Mouse (Mus musculus) kidney, adult 2 months (tissue): ENCODE results near the gene Hmcn2. TPM values are rescaled to one million over a fixed set of nuclear protein-coding genes. Genes with fewer than 3 reads are reported as not detected.

Experiments
- DNase-seq: peaks from one replicate; pipeline ENCODE4 v3.0.0; 2021
- H3K27ac ChIP-seq: fragments of 200-500 bp; 2 replicates; pipeline ENCODE4 v1.5.1; 2012; ENCODE audit warnings: low read depth, low read length, control low read depth, inconsistent platforms; ENCODE audit not compliant: insufficient read depth
- H3K27me3 ChIP-seq: fragments of 200-500 bp; replicated peaks from 2 replicates; pipeline ENCODE4 v1.6.1; 2012; ENCODE audit warnings: mild to moderate bottlenecking, moderate library complexity, low read length, inconsistent platforms; ENCODE audit not compliant: control insufficient read depth, insufficient read depth
- H3K36me3 ChIP-seq: fragments of 200-500 bp; 2 replicates; pipeline ENCODE4 v1.6.1; 2012; ENCODE audit warnings: mild to moderate bottlenecking, moderate library complexity, low read length, inconsistent platforms; ENCODE audit not compliant: control insufficient read depth, insufficient read depth
- H3K4me1 ChIP-seq: fragments of 200-500 bp; 2 replicates; pipeline ENCODE4 v1.6.1; 2011; ENCODE audit warnings: low read length; ENCODE audit not compliant: control insufficient read depth, insufficient read depth
- H3K4me3 ChIP-seq: fragments of 200-500 bp; 2 replicates; pipeline ENCODE4 v1.5.1; 2011; ENCODE audit warnings: mild to moderate bottlenecking, low read depth, low read length, control low read depth; ENCODE audit not compliant: insufficient read depth
- CTCF ChIP-seq: fragments of 200-500 bp; conservative IDR thresholded peaks from 2 replicates; pipeline ENCODE4 v1.5.1; 2011; ENCODE audit warnings: low read depth, mild to moderate bottlenecking, control low read depth, low read length, moderate library complexity, mixed read lengths; ENCODE audit not compliant: insufficient read depth, insufficient read length
- POLR2A ChIP-seq: fragments of 200-500 bp; IDR thresholded peaks from one replicate; pipeline ENCODE4 v1.6.1; 2011; ENCODE audit warnings: low read depth, low read length, control low read depth
- whole genome bisulfite sequencing: fragments of 180-500 bp; shearing (Covaris S2); methylation state at CpG from one replicate; pipeline ENCODE4 v1.1.7; 2018; 5-methylcytosine and 5-hydroxymethylcytosine counted together
- polyA plus RNA-seq: library from polyadenylated mRNA; depleted of rRNA; stranded (reverse); fragments of >200 nt; gene quantifications from 2 replicates; pipeline ENCODE4 v1.2.3, GENCODE M21; 2012

Gene Hmcn2
- polyA plus RNA-seq, 1 experiment: 14.3 TPM

DNA sequence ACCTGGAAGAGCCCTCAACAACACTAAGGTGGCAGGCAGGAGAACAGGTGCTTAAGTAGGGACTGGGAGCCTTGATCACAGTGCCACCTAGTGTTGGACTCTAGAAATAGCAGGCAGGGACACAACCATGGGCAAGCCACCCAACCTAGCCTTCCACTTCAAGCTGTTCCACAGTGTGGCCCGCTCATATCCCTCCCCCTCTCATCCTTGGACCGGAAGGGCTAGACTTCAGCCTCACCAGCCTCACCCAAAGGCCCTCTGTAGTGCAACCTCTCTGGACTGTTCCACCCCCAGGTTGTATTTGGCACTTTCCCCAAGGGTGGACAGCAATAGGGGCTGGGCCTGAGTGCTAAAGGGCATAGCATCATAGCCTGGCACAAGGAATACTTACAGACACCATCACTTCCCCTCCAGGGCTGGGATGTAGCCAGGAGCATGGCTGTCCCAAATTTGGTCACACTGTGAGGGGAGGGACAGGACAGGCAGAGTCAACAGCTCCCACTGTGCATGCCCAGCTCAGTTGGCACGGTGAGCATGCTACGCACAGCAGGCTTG, 67.2 kb downstream of the Hmcn2 start:
- H3K27me3 ChIP-seq: no peaks in the 10 kb centered on the region
- whole genome bisulfite sequencing: 53% methylated on average over 4 of the region's 4 CpGs
- peak; percentile 55 for DNase-seq
- H3K27ac ChIP-seq: no peak overlapping the region
- no peak overlapping the region for H3K4me3 ChIP-seq
- H3K36me3 ChIP-seq: no peaks in the 10 kb centered on the region
- TF ChIP-seq POLR2A (no peak), CTCF (peak; percentile 90)
- no peaks in the 10 kb centered on the region for H3K4me1 ChIP-seq

- no peaks in the 10 kb centered on the region for H3K27me3 ChIP-seq
- no peaks in the 10 kb centered on the region for H3K4me1 ChIP-seq
- no peak overlapping the region for H3K27ac ChIP-seq
- TF ChIP-seq CTCF (peak; percentile 79), POLR2A (no peak)
- H3K36me3 ChIP-seq: no peaks in the 10 kb centered on the region
- peak; percentile 58 for DNase-seq
- H3K4me3 ChIP-seq: no peak overlapping the region
- WGBS: 15% methylated on average over 4 of the region's 4 CpGs
These were observed 68.7 kb downstream of the Hmcn2 start for GRCm38 (mm10) chr2:31382952-31383351.

DNA sequence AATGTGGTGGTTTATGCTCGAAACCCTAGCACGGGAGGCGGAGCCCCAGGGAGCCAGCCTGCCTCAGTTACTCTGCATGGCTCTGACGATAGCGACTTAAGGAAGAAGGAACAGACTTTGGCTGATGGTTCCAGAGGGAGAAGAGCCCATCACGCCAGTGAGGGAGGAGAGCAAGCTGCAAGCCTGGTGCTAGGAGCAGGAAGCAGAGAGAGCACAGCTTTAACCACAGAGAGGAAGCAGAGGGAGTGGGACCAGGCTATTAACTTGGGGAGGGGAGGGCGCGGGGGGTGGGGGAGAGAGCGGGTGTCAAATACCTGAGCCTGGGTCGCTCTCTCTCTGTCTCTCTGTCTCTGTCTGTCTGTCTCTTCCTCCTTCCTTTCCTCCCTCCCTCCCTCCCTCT, 102.8 kb downstream of the Hmcn2 start:
- H3K4me3 ChIP-seq: no peak overlapping the region
- H3K4me1 ChIP-seq: no peaks in the 10 kb centered on the region
- no peaks in the 10 kb centered on the region for H3K36me3 ChIP-seq
- no peak overlapping the region for H3K27ac ChIP-seq
- 54% methylated on average over 10 of the region's 10 CpGs for WGBS
- no peaks in the 10 kb centered on the region for H3K27me3 ChIP-seq
- TF ChIP-seq POLR2A (no peak), CTCF (no peak)
- no peak for DNase-seq

DNA sequence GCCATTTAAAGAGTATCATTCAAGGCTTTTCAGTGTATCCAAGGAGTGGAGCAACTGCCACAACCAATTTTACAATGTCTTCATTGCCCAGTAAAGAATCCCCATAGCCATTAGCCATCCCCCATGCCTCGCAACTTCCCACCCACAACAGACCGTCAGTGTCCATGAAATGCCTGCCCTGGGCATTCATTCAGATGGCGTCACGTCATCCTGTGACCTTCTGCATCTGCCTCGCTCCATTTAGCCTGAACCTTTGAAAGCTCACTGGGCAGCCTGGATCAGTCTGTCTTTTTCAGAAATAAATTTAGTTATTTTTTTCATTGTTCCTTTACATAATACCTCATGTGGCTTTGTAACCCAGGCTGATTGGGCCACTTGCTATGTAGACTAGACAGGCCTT, 103.8 kb downstream of the Hmcn2 start:
- no peak overlapping the region for H3K4me3 ChIP-seq
- no peaks in the 10 kb centered on the region for H3K4me1 ChIP-seq
- no peaks in the 10 kb centered on the region for H3K27me3 ChIP-seq
- WGBS: 78% methylated on average over 5 of the region's 5 CpGs
- DNase-seq: no peak
- no peaks in the 10 kb centered on the region for H3K36me3 ChIP-seq
- no peak overlapping the region for H3K27ac ChIP-seq
- TF ChIP-seq CTCF (no peak), POLR2A (no peak)

DNA sequence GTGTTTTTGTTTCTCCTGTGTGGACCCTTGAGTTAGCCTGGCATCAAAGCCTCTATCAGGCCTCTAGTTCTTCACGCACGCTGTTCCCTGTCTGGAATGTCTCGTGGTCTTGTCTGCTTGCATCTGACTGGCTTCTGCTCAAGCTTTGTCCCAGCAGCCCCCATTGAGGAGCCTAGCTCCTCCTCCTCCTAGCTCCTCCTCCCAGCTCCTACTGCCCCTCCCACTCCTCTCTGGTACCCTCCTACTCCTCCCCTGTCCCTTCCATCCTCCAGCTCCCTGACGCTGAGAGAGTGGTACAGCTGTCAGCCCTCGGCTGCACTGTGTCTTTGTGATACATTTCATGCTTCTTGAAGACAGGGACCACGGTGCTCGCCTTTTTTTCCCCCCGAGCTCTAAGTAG, 104.4 kb downstream of the Hmcn2 start:
- H3K27me3 ChIP-seq: no peaks in the 10 kb centered on the region
- H3K4me3 ChIP-seq: no peak overlapping the region
- no peaks in the 10 kb centered on the region for H3K4me1 ChIP-seq
- H3K36me3 ChIP-seq: no peaks in the 10 kb centered on the region
- no peak for DNase-seq
- no peak for TF ChIP-seq CTCF
- no peak for TF ChIP-seq POLR2A
- H3K27ac ChIP-seq: no peak overlapping the region
- 38% methylated on average over 8 of the region's 8 CpGs for WGBS

DNA sequence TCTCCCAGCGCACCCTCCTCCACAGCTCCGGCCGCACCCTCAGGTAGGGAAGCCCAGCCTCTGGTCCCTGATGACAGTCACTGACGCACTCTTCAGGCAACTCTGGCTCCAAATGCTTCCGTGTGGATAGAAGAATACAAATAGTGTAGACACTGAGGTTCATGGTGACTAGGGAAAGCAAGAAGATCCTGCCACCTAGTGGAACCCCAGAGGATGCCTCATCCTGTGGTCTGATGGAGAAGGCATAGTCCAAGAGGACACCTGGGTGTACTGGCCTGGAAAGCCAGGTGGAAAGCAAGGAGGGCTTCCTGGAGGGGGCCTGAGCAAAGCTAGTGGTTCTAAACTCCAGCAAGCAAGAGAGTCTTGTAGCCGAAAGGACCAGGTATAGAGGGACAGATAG, 106.7 kb downstream of the Hmcn2 start:
- WGBS: 83% methylated on average over 6 of the region's 6 CpGs

DNA sequence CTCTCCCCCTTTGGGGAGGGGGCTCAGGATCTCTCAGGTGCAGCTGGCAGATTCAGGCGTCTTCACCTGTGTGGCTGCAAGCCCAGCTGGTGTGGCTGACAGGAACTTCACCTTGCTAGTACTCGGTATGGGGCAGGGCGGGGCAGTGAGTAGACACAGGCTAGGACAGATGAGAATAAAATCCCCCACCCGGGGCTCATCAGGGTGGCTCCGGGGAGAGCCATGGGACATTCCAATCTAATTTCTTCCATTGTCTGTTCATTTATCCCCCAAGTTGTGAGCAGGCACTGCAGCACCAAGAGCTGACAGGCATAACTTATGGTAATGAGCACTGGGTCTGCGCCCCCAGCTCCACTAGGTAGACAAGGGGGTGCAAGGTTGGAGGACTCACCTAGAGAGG, 108.4 kb downstream of the Hmcn2 start:
- 73% methylated on average over 6 of the region's 6 CpGs for WGBS
- Histone ChIP-seq H3K4me3 (no peak overlapping the region), H3K36me3 (no peaks in the 10 kb centered on the region), H3K27ac (no peak overlapping the region), H3K27me3 (no peaks in the 10 kb centered on the region), H3K4me1 (no peaks in the 10 kb centered on the region)
- TF ChIP-seq CTCF (no peak), POLR2A (no peak)
- no peak for DNase-seq

More for the DNA sequence above, 106.7 kb downstream of the Hmcn2 start:
- DNase-seq: peak; percentile 36
- Histone ChIP-seq H3K27ac (no peak overlapping the region), H3K36me3 (no peaks in the 10 kb centered on the region), H3K27me3 (no peaks in the 10 kb centered on the region), H3K4me1 (no peaks in the 10 kb centered on the region), H3K4me3 (no peak overlapping the region)
- TF ChIP-seq CTCF (peak; percentile 50), POLR2A (no peak)

DNA sequence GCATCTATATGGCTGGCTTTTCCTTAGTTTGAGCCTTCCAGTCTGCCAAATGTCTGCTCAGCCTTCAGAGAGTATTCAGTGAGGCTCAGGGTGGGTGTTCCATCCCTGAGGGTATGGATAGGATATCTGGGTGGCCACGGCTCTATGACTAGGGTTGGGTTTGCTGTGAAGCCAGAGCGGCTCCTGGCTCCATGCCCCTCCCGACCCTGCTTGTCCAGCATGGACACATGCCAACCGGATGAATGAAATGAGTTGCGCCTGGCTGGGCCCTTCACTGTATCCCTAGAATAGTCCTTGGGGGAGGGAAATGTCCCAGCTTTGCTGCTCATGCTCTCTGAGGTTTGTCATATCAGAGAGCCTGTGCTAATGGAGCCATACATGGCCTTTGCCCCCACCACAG, 117.3 kb downstream of the Hmcn2 start:
- Histone ChIP-seq H3K36me3 (no peaks in the 10 kb centered on the region), H3K27me3 (no peaks in the 10 kb centered on the region), H3K4me3 (no peak overlapping the region), H3K27ac (no peak overlapping the region), H3K4me1 (peaks cover 4% of the 10 kb centered on the region; the same call in 1 of the 2 replicates)
- 41% methylated on average over 5 of the region's 5 CpGs for WGBS
- TF ChIP-seq CTCF (no peak), POLR2A (no peak)
- DNase-seq: no peak
